Mouse (Mus musculus) heart, postnatal 36 days (tissue): ENCODE data around the gene Mybbp1a. TPM values are rescaled to one million over a fixed set of nuclear protein-coding genes. Genes with fewer than 3 reads are reported as not detected.
"Not testable (repeated sequence)": the region's sequence is repeated elsewhere in the genome, so short reads cannot be mapped to it uniquely, and the experiment has no call there.

Experiments
- DNase-seq, 2 experiments: peaks; one replicate each; pipeline ENCODE4 v3.0.0; 2021 to 2022
- intact Hi-C: fragments of 180-260 bp; cut with DNase I; formaldehyde crosslinking; loops from one replicate; pipeline ENCODE4 v1.15.1; 2025
- total RNA-seq, 2 experiments: library from RNA; stranded (reverse); gene quantifications; 2 replicates each; pipeline ENCODE4 v1.2.3; 2021

The Mybbp1a gene
- total RNA-seq, 2 experiments from 2014 or later: 45.9 to 46.8 TPM

DNA sequence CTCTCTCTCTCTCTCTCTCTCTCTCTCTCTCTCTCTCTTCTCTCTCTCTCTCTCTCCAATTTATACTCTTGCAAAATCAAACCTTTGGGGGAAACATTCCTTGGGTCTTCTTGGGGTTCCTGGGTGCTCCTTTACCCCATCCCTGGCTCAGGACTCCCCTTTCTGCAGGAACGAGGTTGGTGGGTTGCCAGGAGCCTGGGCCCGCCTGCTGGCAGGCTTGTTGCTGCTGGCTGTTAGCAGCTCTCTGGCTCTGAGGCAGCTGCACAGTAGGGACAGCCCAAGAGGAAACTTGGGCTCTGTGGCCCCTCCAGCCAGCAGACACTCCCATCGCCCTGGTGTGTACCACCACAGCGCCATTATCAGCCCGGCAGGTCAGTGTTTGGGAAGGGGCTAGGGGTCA, 4.9 kb upstream of the Mybbp1a start:
- peak in 1 of 2 experiments; percentile 67 for DNase-seq
- intact Hi-C loops: no loop called here

DNA sequence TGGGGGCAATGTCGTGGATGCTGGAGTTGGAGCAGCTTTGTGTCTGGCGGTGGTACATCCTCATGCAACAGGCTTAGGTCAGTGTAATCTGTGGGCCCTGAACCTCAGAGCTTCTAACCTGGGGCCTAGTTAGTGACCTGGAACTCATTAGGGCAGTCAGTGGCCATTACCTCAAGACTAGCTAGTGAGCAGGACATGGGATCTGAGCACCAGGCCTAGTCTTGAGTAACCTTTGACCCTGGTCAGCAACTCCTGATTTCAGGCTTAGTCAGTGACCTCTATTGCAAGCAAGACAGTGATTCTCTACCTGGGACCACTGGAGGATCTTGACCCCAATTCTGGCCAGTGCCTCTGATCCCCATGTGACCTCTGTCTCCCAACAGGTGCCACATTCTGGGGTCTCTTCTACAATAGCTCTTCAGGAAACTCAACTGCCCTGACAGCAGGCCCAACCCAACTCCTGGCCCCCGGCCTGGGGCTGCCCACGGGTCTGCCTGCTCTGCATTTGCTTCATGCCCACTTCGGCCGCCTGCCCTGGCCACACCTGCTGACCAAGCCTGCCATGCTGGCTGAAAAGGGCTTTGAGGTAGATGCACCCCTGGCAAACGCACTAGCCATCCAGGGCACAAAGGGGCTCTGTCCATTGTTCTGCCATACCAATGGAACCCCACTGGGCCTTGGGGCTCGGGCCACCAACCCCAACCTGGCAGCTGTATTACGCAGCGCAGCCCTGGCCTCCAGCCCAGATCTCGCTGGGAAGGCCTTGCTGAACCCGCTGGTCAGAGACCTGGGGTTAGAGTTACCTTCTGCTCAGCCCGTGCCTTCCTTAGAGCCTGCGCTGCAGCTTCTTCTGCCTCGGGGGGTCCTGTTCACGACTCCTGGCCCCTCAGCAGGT, 4.2 kb upstream of the Mybbp1a start:
- intact Hi-C loops: no loop called here
- DNase-seq: no peak

DNA sequence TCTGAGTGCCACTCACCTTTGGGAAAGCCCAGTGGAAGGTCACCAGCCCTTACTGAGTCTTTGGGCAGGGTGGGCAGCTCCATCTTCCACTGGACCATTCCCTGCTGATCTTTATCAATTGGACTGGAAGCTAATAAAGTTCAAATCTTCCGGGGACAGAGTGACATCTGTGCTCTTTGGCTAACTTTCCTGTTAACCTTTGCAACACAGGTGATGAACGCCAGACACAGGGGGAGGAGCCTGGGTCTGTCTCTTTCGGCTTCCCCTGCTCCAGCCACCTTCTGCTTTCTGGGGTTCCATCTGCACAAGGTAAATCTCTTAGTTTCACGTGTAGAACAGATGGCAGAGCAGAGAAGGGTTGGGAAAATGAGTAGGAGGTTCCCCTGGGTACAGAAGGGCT, 2.7 kb upstream of the Mybbp1a start:
- DNase-seq: no peak
- intact Hi-C loops: no loop called here

DNA sequence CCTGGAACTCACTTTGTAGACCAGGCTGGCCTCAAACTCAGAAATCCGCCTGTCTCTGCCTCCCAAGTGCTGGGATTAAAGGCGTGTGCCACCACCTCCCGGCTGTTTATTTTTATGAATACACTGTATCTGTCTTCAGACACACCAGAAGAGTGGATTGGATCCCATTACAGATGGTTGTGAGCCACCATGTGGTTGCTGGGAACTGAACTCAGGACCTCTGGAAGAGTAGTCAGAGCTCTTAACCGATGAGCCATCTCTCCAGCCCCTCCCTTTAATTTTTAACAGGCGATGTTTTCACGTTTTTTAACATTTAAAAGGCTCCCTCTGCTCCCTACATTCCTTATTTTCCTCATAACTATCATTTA, 574 bp upstream of the Mybbp1a start:
- intact Hi-C loops: loop anchor here (2.0 to 10.0 kb wide), 2 partner anchors 48 to 284 kb away; partner anchors contain the start of gene Spns2
- DNase-seq: not testable (repeated sequence)

DNA sequence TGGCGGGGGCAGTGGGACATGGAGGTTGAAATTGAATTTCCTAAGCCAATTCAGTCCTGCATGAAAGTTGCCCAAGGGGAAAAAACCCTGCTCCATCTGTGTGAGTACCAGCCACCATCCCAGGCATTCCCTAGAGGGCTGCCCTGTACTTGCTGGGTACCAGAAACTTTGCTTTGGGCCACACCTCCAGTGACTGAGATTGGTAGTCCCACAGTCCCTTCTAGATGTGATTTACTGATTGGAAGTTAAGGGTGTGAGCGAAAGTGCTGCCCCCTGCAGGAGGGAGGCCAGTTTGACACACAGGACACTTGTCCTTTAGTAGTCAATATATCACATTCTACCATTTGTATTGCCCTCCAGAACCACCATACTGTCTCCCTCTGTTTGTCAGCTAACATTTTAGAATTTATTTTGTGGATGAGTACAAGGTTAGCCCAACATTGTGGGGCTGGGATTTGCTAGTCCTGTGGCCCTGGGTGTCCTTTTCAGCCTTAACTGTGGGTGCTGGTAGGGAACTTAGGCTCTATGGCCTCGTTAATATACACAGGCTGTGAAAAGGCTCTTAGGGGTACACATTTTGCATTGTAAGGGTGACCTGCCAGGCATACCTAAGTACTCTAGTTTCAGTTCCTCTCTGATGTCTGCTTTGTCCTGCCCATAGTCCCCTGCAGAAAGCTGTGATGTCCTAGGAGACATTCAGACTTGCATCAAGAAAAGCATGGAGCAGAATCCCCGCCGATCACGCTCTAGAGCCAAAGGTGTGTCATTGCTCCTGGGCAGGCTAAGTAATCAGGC, 5.4 kb downstream of the Mybbp1a start:
- intact Hi-C loops: loop anchor here (10.0 kb wide), 1 partner anchor 278 kb away; no protein-coding TSS in a partner anchor
- DNase-seq: peak in 1 of 2 experiments; percentile 56

DNA sequence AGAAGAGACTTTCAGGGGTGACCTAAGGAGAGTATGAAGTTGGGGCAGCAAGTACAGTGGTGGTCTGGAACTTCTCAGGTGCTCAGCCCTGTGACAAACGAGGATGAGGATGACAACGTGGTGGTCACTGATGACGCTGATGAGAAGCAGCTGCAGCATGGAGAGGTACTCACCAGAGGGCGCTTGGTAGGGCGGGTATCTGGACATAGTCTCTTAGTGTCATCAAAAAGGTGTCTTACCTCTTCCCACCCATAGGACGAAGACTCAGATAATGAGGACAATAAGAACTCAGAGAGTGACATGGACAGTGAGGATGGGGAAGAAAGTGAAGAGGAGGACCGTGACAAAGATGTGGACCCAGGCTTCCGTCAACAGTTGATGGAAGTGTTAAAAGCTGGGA, 6.3 kb downstream of the Mybbp1a start:
- intact Hi-C loops: loop anchor here (10.0 kb wide), 1 partner anchor 277 kb away; no protein-coding TSS in a partner anchor
- DNase-seq: no peak

DNA sequence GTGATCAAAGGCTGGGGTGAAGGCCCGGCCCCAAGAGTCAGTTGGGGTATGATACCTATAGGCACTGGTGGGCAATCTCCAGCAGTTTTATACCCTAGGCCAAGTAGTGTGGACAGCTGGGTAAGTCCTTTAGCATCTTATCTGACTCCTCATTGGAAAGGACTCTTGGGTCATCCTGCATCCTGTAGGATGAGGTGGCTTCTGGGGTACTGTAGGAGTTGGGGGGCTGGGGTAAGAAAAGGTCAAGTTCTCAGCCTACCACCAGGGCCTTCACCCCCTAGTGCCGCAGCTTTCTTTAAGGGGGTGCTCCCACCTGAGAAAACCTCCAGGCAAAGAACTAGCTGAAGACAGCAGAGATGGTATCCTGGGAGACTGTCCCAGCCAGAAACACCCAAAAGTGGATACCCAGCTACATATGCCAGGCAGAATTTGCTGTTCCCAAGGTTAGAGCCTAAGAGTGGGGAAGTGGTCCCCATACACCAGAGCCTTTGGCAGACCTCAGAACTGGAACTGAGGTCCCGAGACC, 11.0 kb downstream of the Mybbp1a start:
- no peak for DNase-seq
- intact Hi-C loops: no loop called here

DNA sequence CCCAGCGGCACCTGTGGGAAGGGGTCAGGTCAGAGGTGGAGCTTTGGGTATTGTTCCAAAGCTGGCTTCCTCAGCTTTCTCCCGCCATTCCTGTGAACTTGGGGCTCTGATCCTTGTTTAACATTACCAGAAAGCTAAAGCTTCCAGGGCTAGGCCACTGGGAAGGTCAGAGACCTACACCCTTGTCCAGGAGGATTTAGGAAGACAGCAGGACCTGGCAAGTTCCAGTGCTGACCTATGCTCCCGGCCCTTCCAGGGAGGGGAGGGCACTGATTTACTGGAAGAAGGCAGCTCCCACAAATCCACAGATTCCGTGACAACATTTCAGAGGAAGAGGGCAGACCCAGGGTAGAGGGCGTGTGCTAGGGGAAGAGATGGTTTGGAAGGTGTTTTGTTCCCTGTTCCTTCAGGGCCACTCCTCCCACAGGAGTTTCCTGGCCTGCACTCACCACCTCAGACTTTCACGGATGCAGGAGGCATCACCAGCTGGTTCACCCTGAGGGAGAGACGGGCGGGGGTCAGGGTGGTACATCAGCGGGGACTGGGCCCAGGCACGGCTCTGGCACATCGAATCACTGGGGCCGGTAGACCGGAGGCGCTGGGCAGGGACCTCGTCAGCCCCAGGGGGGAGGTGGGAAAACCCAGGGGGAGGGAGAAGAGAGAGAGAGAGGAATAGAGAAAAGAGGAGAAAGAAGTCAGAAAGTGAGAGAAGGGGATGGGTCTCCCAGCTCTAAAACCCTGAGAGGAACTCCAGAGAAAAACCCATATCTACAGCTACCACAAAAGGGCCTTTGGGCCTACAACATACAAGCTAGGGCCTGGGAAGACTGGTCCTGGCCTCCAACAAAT, 12.2 kb downstream of the Mybbp1a start:
- no peak for DNase-seq
- intact Hi-C loops: no loop called here

DNA sequence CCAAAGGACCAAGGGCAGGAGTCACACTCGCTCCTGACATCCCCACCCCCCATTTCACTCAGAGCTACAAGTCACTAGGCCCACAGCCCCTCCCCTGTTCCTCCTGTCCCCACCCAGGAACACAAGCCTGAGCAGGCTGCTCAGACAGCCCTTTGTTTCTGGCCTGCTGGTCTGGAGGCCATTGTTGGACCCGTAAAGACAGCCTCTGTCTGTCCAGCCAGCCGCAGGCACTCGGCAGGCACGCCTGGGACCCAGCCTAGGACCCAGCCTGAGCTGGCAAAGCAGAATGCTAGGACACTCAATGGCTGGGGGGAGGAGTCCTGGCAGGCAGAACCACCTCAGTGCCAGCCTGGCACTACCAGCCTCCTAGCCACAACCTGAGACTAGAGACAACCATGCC, 14.5 kb downstream of the Mybbp1a start:
- DNase-seq: no peak
- intact Hi-C loops: no loop called here

DNA sequence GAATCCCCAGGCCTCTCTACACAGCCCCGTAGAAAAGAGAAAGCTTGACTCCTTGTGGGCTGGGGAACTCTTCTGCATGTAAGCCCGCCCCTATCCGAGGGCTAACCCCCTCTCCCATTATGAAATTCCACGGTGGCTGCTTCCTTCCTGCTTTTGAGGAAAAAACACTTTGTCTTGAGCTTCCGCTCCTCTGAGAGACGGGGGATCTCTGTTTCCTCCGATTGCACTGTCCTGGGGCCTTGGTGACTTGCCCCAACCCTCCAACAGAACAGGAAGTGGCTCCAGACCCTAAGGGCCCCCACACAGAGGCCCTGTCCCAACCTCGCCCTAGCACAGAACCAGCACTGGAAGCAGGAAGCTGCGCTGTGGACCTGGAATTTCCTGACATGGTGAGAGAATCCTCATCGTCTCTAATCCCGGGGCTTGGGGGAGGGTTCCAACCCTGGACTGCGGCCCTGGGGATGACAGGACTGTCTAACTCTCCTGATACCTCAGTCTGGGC, 16.9 kb downstream of the Mybbp1a start:
- intact Hi-C loops: loop anchor here (2.0 kb wide), 1 partner anchor 31 kb away; the partner anchor contains the start of gene Spns2
- peak; percentile 51 to 52 for DNase-seq

DNA sequence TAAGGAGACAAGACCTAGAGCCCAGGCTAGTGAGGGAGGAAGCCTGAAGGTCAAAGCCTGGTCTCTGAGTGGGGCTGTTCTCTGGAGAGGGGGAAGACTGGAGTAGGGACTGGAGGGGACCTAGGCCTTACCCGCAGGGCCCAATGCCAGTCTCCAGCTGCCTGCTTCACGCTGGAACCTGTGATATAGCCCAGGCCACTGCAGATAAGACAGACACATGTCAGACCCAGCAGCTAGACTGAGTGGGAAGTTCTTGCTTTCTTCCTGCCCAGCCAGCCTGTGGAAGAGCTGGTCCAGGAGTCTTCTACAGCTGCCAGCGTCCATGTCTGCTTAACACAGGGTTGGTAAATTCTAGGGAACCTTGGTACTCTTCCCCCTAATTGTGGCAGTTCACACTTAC, 17.3 kb downstream of the Mybbp1a start:
- no peak for DNase-seq
- intact Hi-C loops: loop anchor here (2.0 kb wide), 1 partner anchor 30 kb away; the partner anchor contains the start of gene Spns2

DNA sequence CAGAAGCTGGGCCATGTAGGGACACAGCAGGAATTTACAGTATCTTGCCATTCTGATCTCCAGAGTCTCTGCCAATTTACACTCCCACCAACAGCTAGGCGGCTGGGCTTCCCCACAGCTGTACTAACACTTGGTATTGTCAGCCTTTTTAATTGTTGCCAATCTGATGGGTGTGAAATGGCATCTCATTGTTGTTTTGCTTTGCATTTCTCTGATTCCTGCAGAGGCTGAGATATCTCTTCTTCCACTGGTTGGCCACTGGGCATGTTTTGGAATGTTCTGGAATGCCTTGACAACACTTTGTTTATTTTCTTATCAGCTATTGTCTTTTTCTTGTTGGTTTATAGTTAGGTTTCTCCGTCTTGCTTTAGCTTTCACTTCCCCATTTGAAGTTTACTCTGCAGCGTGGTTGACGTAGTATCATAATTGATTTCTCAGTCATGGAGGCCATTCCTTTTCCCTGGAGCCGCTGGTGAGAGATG, 20.4 kb downstream of the Mybbp1a start:
- intact Hi-C loops: no loop called here
- DNase-seq: no peak

DNA sequence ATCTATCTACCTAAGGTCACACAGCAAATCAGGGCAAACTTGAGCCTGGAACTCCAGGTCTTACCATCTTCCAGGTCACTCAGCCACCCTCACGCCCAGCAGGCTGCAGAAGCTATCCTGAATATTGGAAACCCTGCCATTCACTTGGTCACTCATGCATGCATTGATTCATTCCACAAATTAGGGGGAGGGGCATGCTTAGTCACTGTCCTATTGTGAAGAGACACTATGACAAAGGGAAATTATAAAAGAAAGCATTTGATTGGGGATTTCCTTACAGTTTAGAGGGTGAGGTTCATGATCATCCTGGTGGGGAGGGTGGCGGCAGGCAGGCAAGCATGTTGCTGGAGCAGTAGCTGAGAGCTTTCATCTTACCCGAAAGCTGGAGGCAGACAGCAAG, 23.7 kb downstream of the Mybbp1a start:
- intact Hi-C loops: no loop called here
- no peak for DNase-seq

DNA sequence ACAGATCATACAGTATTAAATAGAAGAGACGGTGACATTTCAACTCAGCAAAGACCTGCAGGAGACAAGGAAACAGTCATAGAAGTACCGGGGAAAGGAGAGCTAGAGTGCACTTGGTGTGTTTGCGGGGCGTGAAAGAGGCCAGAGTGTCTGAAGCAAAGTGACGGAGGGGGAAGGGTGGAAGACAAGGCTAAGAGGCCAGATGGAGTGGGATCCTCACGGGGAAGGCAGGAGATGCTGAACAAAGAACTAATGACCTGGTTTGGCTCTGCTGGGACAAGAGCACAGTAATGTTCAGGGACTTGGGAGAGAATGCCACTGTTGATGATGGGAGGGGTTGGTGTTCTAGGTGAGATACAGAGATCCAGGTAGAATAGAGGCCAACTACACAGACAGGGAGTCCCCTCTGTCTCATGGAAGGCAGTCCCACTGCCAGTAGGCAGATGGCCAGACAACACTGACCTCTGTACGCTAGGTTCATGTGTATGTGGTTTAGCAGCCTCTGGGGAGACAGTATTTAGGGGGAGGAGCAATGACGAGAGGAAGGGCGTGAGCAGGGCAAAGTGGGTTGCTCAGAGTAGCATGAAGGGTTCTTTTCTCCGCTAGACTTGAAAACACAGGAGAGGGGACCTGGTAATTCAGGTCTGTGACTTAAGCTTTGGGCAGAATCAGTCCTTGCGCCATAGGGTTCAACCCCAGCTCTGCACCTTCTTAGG, 25.0 kb downstream of the Mybbp1a start:
- intact Hi-C loops: no loop called here
- DNase-seq: no peak

DNA sequence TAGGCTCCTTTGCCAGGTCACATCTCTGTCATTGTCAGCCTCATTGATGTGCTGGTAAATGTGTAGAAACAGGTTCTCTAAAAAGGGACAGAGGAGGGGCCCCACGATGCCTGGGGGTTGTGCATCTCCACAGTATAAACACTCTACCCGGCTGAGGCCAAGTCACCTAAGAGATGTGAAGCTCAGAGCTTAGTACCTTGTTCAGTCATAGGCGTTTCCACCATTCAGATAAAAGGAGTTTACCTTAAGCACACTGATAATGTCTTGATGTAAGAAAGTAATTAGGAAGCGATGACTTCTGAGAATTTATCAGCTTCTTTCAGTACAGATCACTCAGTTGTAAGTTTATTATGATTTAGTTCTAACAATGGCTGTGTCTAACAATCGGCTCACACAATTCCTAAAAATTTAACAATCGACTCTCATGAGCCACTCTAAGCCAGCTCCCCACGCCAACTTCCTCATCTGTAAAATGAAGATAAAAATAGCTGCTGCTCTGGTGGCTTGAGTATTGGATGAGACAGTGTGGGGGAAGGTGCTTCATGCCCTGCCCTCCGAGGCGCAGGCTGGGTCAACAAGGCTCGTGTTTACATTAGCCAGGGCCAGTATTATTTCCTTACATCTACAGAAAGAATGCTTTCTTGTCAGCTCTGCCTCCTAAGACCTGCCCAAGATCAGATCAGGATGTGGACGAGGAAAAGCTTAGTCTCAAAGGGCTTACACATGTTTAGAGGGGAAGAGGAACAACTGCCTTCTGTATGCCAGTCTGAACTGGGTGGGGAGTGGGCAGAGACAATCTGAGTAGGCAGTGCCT, 25.7 kb downstream of the Mybbp1a start:
- no peak for DNase-seq
- intact Hi-C loops: no loop called here

DNA sequence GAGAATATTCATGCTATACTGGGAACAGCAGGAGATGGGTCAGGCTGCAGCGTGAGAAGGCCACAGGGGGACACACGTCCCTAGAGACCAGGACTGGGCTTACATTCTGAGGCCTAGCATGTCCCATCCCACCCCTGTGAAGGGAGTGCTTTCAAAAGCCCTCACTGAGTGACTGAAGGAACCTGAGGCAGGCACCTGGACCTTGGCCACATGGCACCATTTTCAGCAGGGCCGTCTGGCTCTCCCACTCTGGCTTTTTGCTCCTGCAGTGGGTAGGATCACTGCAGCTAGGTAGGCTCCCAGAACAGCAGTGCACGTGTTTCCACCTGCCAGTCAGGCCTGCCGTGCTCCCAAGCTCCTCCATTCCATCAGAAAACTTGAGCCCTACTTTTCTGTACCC, 27.4 kb downstream of the Mybbp1a start:
- DNase-seq: no peak
- intact Hi-C loops: no loop called here

DNA sequence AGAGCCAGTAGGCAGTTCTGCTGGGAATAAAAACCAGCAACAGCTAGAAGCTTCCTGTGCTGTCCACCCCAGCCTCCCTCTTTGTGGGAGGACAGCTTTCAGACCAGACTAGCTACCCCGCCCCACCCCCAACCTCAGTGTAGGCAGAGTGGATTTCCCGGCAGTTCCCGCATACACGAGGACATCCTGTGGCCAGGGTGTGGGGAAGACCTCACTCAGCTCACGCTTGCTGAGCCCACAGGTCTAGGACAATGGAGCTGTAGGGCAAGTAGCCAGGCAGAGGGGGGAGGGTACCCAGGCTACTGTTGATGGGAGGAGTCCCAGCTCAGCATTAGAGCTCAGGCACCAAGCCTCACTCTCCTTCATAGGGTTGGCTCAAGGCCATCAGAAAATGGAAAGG, 28.1 kb downstream of the Mybbp1a start:
- peak; percentile 75 to 80 for DNase-seq
- intact Hi-C loops: no loop called here

DNA sequence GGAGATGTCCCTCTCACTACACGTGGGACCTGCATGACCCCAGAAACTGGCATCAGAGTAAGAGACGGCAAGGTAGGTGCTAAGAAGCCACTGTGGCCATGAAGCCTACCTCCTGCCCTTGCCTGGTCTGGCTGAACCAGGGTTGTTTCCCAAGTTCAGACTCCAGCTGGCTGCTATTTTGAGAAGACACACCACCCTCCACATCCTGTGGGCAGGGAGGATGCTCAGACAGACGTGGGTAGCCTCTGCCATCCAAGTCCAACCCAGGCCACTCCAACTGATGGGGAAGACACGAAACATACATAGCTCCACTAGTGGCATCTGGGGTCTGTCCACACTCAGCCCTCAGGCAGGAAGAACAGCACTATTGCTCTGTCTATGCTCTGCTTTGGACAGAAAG, 28.8 kb downstream of the Mybbp1a start:
- DNase-seq: no peak
- intact Hi-C loops: loop anchor here (2.0 kb wide), 1 partner anchor 19 kb away; the partner anchor contains the start of gene Spns2
